Mouse (Mus musculus): ENCODE measurements around the gene Tmigd1. TPM values are rescaled to one million over a fixed set of nuclear protein-coding genes. Genes with fewer than 3 reads are reported as not detected.
"Not testable (repeated sequence)": the region's sequence is repeated elsewhere in the genome, so short reads cannot be mapped to it uniquely, and the experiment has no call there.

Gene Tmigd1
- polyA plus RNA-seq, 1 experiment from 2014 or later = 0.17 TPM

GRCm38 (mm10) chr11:76911325-76912054 is 9.5 kb downstream of the Tmigd1 start:
- H3K4me3 ChIP-seq (ENCODE audit: low read depth, low read length) = no peak overlapping the region
- H3K27ac ChIP-seq (ENCODE audit: low read depth, low read length) = no peak overlapping the region
- no peak overlapping the region for H3K9ac ChIP-seq (ENCODE audit: low read depth, low read length)
- no peaks in the 10 kb centered on the region for H3K9me3 ChIP-seq (ENCODE audit: control insufficient read depth, low read length)
- 20% methylated on average over 3 of the region's 3 CpGs for WGBS
- no peaks in the 10 kb centered on the region for H3K36me3 ChIP-seq (ENCODE audit: control insufficient read depth, insufficient read depth, low read length)
- DNase-seq (ENCODE audit: low spot score) (no peak), ATAC-seq (ENCODE audit: low FRiP score) (no peak)
- H3K27me3 ChIP-seq (ENCODE audit: control insufficient read depth, insufficient read depth, low read length) = no peaks in the 10 kb centered on the region
- H3K4me1 ChIP-seq (replicated peaks; ENCODE audit: control insufficient read depth, insufficient read depth, low read length) = no peaks in the 10 kb centered on the region
- H3K4me2 ChIP-seq (replicated peaks; ENCODE audit: low read depth, low read length) = no peak overlapping the region

GRCm38 (mm10) chr11:76912055-76912395 is 10.1 kb downstream of the Tmigd1 start:
- Histone ChIP-seq H3K4me1 (replicated peaks; ENCODE audit: control insufficient read depth, insufficient read depth, low read length) (no peaks in the 10 kb centered on the region), H3K36me3 (ENCODE audit: control insufficient read depth, insufficient read depth, low read length) (no peaks in the 10 kb centered on the region), H3K27me3 (ENCODE audit: control insufficient read depth, insufficient read depth, low read length) (no peaks in the 10 kb centered on the region), H3K4me3 (ENCODE audit: low read depth, low read length) (no peak overlapping the region), H3K4me2 (replicated peaks; ENCODE audit: low read depth, low read length) (no peak overlapping the region), H3K27ac (ENCODE audit: low read depth, low read length) (no peak overlapping the region), H3K9me3 (ENCODE audit: control insufficient read depth, low read length) (no peaks in the 10 kb centered on the region), H3K9ac (ENCODE audit: low read depth, low read length) (no peak overlapping the region)
- no peak for DNase-seq (ENCODE audit: low spot score)
- 42% methylated on average over 7 of the region's 7 CpGs for WGBS
- ATAC-seq (ENCODE audit: low FRiP score) = no peak

GRCm38 (mm10) chr11:76914366-76914765 is 12.4 kb downstream of the Tmigd1 start:
- Histone ChIP-seq H3K9me3 (ENCODE audit: control insufficient read depth, low read length) (no peaks in the 10 kb centered on the region), H3K27ac (ENCODE audit: low read depth, low read length) (no peak overlapping the region), H3K4me3 (ENCODE audit: low read depth, low read length) (no peak overlapping the region), H3K9ac (ENCODE audit: low read depth, low read length) (no peak overlapping the region), H3K36me3 (ENCODE audit: control insufficient read depth, insufficient read depth, low read length) (no peaks in the 10 kb centered on the region), H3K4me2 (replicated peaks; ENCODE audit: low read depth, low read length) (no peak overlapping the region), H3K4me1 (replicated peaks; ENCODE audit: control insufficient read depth, insufficient read depth, low read length) (no peaks in the 10 kb centered on the region), H3K27me3 (ENCODE audit: control insufficient read depth, insufficient read depth, low read length) (no peaks in the 10 kb centered on the region)
- no peak for DNase-seq (ENCODE audit: low spot score)
- no peak for ATAC-seq (ENCODE audit: low FRiP score)
- 80% methylated on average over 7 of the region's 7 CpGs for WGBS

- H3K9me3 ChIP-seq (ENCODE audit: control insufficient read depth, low read length) = no peaks in the 10 kb centered on the region
- ATAC-seq (ENCODE audit: low FRiP score) (no peak), DNase-seq (ENCODE audit: low spot score) (no peak)
- no peak overlapping the region for H3K27ac ChIP-seq (ENCODE audit: low read depth, low read length)
- H3K9ac ChIP-seq (ENCODE audit: low read depth, low read length) = no peak overlapping the region
- no peak overlapping the region for H3K4me3 ChIP-seq (ENCODE audit: low read depth, low read length)
- H3K36me3 ChIP-seq (ENCODE audit: control insufficient read depth, insufficient read depth, low read length) = no peaks in the 10 kb centered on the region
- no peaks in the 10 kb centered on the region for H3K27me3 ChIP-seq (ENCODE audit: control insufficient read depth, insufficient read depth, low read length)
- H3K4me2 ChIP-seq (replicated peaks; ENCODE audit: low read depth, low read length) = no peak overlapping the region
- no peaks in the 10 kb centered on the region for H3K4me1 ChIP-seq (replicated peaks; ENCODE audit: control insufficient read depth, insufficient read depth, low read length)
- 50% methylated on average over 13 of the region's 13 CpGs for WGBS
Measured at GRCm38 (mm10) chr11:76916539-76917229, 14.7 kb downstream of the Tmigd1 start.

- H3K4me1 ChIP-seq (replicated peaks; ENCODE audit: control insufficient read depth, insufficient read depth, low read length) = no peaks in the 10 kb centered on the region
- H3K27ac ChIP-seq (ENCODE audit: low read depth, low read length) = no peak overlapping the region
- H3K4me2 ChIP-seq (replicated peaks; ENCODE audit: low read depth, low read length) = no peak overlapping the region
- no peak overlapping the region for H3K4me3 ChIP-seq (ENCODE audit: low read depth, low read length)
- H3K9ac ChIP-seq (ENCODE audit: low read depth, low read length) = no peak overlapping the region
- 57% methylated on average over 3 of the region's 3 CpGs for WGBS
- no peak for ATAC-seq (ENCODE audit: low FRiP score)
- H3K9me3 ChIP-seq (ENCODE audit: control insufficient read depth, low read length) = no peaks in the 10 kb centered on the region
- H3K36me3 ChIP-seq (ENCODE audit: control insufficient read depth, insufficient read depth, low read length) = no peaks in the 10 kb centered on the region
- peak; percentile 40 for DNase-seq (ENCODE audit: low spot score)
- H3K27me3 ChIP-seq (ENCODE audit: control insufficient read depth, insufficient read depth, low read length) = no peaks in the 10 kb centered on the region
Measured at GRCm38 (mm10) chr11:76917230-76917548, 15.2 kb downstream of the Tmigd1 start.

GRCm38 (mm10) chr11:76920607-76921006 is 18.6 kb downstream of the Tmigd1 start:
- WGBS = 71% methylated on average over 1 of the region's 1 CpGs
- no peak for ATAC-seq (ENCODE audit: low FRiP score)

GRCm38 (mm10) chr11:76924759-76925236 is 22.8 kb downstream of the Tmigd1 start, which contains the start of gene Blmh:
Gene Blmh, plus strand, starts transcription at chr11:76924809.
- Histone ChIP-seq H3K4me2 (replicated peaks; ENCODE audit: low read depth, low read length) (no peak within 1 kb of the TSS), H3K27ac (ENCODE audit: low read depth, low read length) (no peak within 1 kb of the TSS), H3K36me3 (ENCODE audit: control insufficient read depth, insufficient read depth, low read length) (no peaks in the 10 kb centered on the region), H3K9ac (ENCODE audit: low read depth, low read length) (no peak within 1 kb of the TSS), H3K4me1 (replicated peaks; ENCODE audit: control insufficient read depth, insufficient read depth, low read length) (no peaks in the 10 kb centered on the region), H3K9me3 (ENCODE audit: control insufficient read depth, low read length) (no peaks in the 10 kb centered on the region), H3K27me3 (ENCODE audit: control insufficient read depth, insufficient read depth, low read length) (no peaks in the 10 kb centered on the region), H3K4me3 (ENCODE audit: low read depth, low read length) (no peak within 1 kb of the TSS)
- ATAC-seq (ENCODE audit: low FRiP score) (no peak), DNase-seq (ENCODE audit: low spot score) (no peak)
- WGBS = 91% methylated on average over 6 of the region's 6 CpGs

More at GRCm38 (mm10) chr11:76920607-76921006, 18.6 kb downstream of the Tmigd1 start:
- Histone ChIP-seq H3K4me3 (ENCODE audit: low read depth, low read length) (no peak overlapping the region), H3K36me3 (ENCODE audit: control insufficient read depth, insufficient read depth, low read length) (no peaks in the 10 kb centered on the region), H3K4me1 (replicated peaks; ENCODE audit: control insufficient read depth, insufficient read depth, low read length) (no peaks in the 10 kb centered on the region), H3K9ac (ENCODE audit: low read depth, low read length) (no peak overlapping the region), H3K4me2 (replicated peaks; ENCODE audit: low read depth, low read length) (no peak overlapping the region), H3K27me3 (ENCODE audit: control insufficient read depth, insufficient read depth, low read length) (no peaks in the 10 kb centered on the region), H3K9me3 (ENCODE audit: control insufficient read depth, low read length) (no peaks in the 10 kb centered on the region), H3K27ac (ENCODE audit: low read depth, low read length) (no peak overlapping the region)
- DNase-seq (ENCODE audit: low spot score) = no peak

GRCm38 (mm10) chr11:76928586-76928985 is 26.6 kb downstream of the Tmigd1 start:
- not testable (repeated sequence) for H3K36me3 ChIP-seq (ENCODE audit: control insufficient read depth, insufficient read depth, low read length); H3K4me3 ChIP-seq (ENCODE audit: low read depth, low read length); H3K27ac ChIP-seq (ENCODE audit: low read depth, low read length); H3K9ac ChIP-seq (ENCODE audit: low read depth, low read length); H3K9me3 ChIP-seq (ENCODE audit: control insufficient read depth, low read length); DNase-seq (ENCODE audit: low spot score); H3K4me2 ChIP-seq (replicated peaks; ENCODE audit: low read depth, low read length); H3K27me3 ChIP-seq (ENCODE audit: control insufficient read depth, insufficient read depth, low read length); ATAC-seq (ENCODE audit: low FRiP score); H3K4me1 ChIP-seq (replicated peaks; ENCODE audit: control insufficient read depth, insufficient read depth, low read length)
- 91% methylated on average over 8 of the region's 8 CpGs for WGBS

- Histone ChIP-seq H3K27ac (ENCODE audit: low read depth, low read length) (no peak overlapping the region), H3K4me3 (ENCODE audit: low read depth, low read length) (no peak overlapping the region), H3K27me3 (ENCODE audit: control insufficient read depth, insufficient read depth, low read length) (no peaks in the 10 kb centered on the region), H3K36me3 (ENCODE audit: control insufficient read depth, insufficient read depth, low read length) (no peaks in the 10 kb centered on the region), H3K9ac (ENCODE audit: low read depth, low read length) (no peak overlapping the region), H3K4me2 (replicated peaks; ENCODE audit: low read depth, low read length) (no peak overlapping the region), H3K4me1 (replicated peaks; ENCODE audit: control insufficient read depth, insufficient read depth, low read length) (no peaks in the 10 kb centered on the region), H3K9me3 (ENCODE audit: control insufficient read depth, low read length) (no peaks in the 10 kb centered on the region)
- WGBS = 68% methylated on average over 3 of the region's 3 CpGs
- no peak for ATAC-seq (ENCODE audit: low FRiP score)
- DNase-seq (ENCODE audit: low spot score) = no peak
Measured at GRCm38 (mm10) chr11:76933209-76933608, 31.2 kb downstream of the Tmigd1 start.

All from hindbrain, embryonic 11.5 days (tissue).